Mouse (Mus musculus): ENCODE results near the gene Zkscan17.

- no peak for TF ChIP-seq POLR2A (IDR thresholded peaks at IDR 0.05; ENCODE audit: insufficient read depth, low read depth, low read length)
- 0 out of 2 replicates have a peak, but pooled peaks have one; percentile 9 for TF ChIP-seq CTCF (IDR thresholded peaks at IDR 0.05; ENCODE audit: insufficient read depth, low read depth, low read length)
Observed at GRCm38 (mm10) chr11:59537218-59538130, 10.9 kb upstream of the Zkscan17 start.
